8 mouse cellular contexts compared by ENCODE assay signal in the genomic region with DNA sequence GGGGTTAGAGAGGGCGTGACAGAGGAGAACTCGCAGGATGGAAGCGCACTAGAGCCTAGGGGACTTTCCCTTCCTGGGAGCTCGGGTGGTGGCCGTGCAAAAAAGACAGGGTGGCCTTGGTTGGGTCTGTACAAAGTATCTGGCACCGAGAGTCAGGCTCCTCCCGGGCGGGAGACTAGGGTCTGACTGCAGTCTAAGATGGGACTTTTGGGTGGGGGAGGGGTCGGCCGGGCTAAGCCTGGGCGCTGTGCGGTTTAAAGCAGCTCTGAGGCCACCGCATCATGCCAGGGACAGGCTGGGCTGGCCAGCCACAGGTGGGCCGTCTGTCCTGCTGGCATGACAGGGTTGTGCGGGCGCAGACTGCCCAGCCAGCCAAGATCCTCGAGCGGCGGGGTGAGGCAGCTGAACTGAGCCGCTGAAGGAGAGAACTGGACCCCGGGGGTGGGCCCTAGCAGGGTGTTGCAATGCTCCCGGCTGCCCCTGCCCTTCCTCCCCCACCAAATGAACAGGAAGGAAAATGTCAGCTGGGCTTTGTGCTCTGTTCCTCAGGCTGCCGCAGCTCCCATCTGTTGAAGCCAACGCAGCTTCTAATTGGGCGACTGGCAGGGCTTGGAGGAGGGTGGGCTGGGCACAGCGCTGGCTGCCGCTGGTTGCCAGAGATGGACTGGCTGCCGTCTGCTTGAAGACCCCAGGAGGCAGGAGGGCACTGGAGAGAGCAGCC. TPM values are rescaled to one million over a fixed set of nuclear protein-coding genes. Genes with fewer than 3 reads are reported as not detected.
DNase-seq lines count a peak whose midpoint lies in the region; ATAC-seq lines count a peak whose summit lies in the region.

No protein-coding gene starts in this region.

- 1% methylated on average over 28 of the region's 28 CpGs for WGBS in stomach, embryonic 15.5 days

- no peak overlapping the region for H3K27ac ChIP-seq in stomach, embryonic 15.5 days

- no peaks in the 10 kb centered on the region for H3K9me3 ChIP-seq in stomach, embryonic 15.5 days

- H3K4me1 ChIP-seq in stomach, embryonic 15.5 days: peaks cover 21% of the 10 kb centered on the region

- H3K9ac ChIP-seq in stomach, embryonic 15.5 days: no peak overlapping the region; the same call in 1 of the 2 replicates

- peak overlapping the region; percentile 97 for H3K4me2 ChIP-seq in stomach, embryonic 15.5 days

- H3K4me3 ChIP-seq in stomach, embryonic 15.5 days (replicated peaks): peak overlapping the region; percentile 55

- no peaks in the 10 kb centered on the region for H3K36me3 ChIP-seq in stomach, embryonic 15.5 days

- DNase-seq in layer of hippocampus, adult 11-12 months (ENCODE audit: low spot score): peak; percentile 75
- no peak for DNase-seq in layer of hippocampus, adult 9-10 months (ENCODE audit: low spot score)
- peak; percentile 71 for DNase-seq in embryo, embryonic 10 days (ENCODE audit: low spot score)
- DNase-seq in heart, adult 9 months (ENCODE audit: low spot score in 2 of 2): peak; percentile 24 to 30
- DNase-seq in layer of hippocampus, adult 18-20 months (ENCODE audit: low spot score in 2 of 2): peak; percentile 77 to 84
- no peak for DNase-seq in spleen, adult 18-20 months

- peak; percentile 65 for ATAC-seq in megakaryocyte progenitor cell, adult 5-6 weeks (replicated peaks; ENCODE audit: poor library complexity)
- peak; percentile 24 for ATAC-seq in stomach, embryonic 15.5 days (ENCODE audit: insufficient read depth, low FRiP score, low read depth)

- peaks cover 51% of the 10 kb centered on the region for H3K27me3 ChIP-seq in stomach, embryonic 15.5 days (replicated peaks)

RNA-seq across cellular contexts. Expression of a gene that starts 1.1 kb away (rescaled TPM):
- 100 to 1,000 TPM; 213 to 214 TPM for total RNA-seq in layer of hippocampus, adult 18-20 months (2021)
- not detected in 2 replicates for total RNA-seq in megakaryocyte progenitor cell, adult 5-6 weeks (2015)
- total RNA-seq in megakaryocyte progenitor cell, adult 5-6 weeks (2017): not detected in 2 replicates
- polyA plus RNA-seq in stomach, embryonic 15.5 days (2015; fragmentation: Nextera tagmentation; extraction: Ambion mirVana): 3.9 and 5.4 TPM in 2 replicates

Comparison
In these comparisons a context has a peak if more than half of its experiments do, and no peak if none do; other contexts are left out.
1. DNase-seq: peak in layer of hippocampus, adult 11-12 months (single experiment), embryo, embryonic 10 days (single experiment), heart, adult 9 months (2 of 2) and layer of hippocampus, adult 18-20 months (2 of 2); none in layer of hippocampus, adult 9-10 months (single experiment) and spleen, adult 18-20 months (0 of 2).
2. RNA of a gene that starts 1.1 kb away (total RNA-seq): 213 to 214 TPM in layer of hippocampus, adult 18-20 months; not detected in megakaryocyte progenitor cell, adult 5-6 weeks; every median in the first group is over 100 times any median in the second.